Mouse (Mus musculus) forelimb bud, embryonic 11.5 days (tissue): ENCODE measurements at regions not wholly inside any gene's neighbourhood (a gene's known extent, or its start where the extent isn't known, plus 50 kb on each side); places are given as distances from the start of the nearest gene placed in this dataset.

Experiments
- DNase-seq: peaks from one replicate; pipeline ENCODE4 v3.0.0-alpha.2; 2012; ENCODE audit warnings: low read depth, low spot score

DNA sequence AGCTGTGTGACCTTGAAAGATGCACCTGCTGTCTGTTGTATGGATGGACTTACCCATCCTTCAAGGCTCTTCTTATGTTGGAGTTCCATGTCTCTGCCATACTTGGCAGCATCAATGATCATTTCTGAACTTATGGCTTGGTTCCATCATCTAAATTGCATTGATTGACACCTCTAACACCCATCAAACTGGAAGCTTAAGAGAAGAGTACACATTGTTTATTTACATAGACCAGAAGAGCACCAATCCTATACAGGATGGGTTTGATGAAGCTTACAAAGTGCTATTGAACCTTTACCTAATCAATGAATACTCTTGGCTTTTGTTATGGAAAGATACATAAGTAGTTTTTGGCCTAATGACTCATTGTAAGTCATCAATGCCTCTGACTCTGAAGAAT lies 248.8 kb downstream of the Fam49a start:
- DNase-seq, result no peak

GRCm38 (mm10) chr12:12509164-12509937 lies 247.4 kb downstream of the Fam49a start:
- DNase-seq, result peak; percentile 75

GRCm38 (mm10) chr12:12508487-12509125 lies 246.7 kb downstream of the Fam49a start:
- DNase-seq, result no peak

GRCm38 (mm10) chr12:12506671-12507070 lies 244.7 kb downstream of the Fam49a start:
- no peak for DNase-seq

- no peak for DNase-seq
Observed at GRCm38 (mm10) chr12:12505590-12505989, 243.7 kb downstream of the Fam49a start.

- no peak for DNase-seq
Observed at GRCm38 (mm10) chr12:12499903-12500302, 238.0 kb downstream of the Fam49a start.

DNA sequence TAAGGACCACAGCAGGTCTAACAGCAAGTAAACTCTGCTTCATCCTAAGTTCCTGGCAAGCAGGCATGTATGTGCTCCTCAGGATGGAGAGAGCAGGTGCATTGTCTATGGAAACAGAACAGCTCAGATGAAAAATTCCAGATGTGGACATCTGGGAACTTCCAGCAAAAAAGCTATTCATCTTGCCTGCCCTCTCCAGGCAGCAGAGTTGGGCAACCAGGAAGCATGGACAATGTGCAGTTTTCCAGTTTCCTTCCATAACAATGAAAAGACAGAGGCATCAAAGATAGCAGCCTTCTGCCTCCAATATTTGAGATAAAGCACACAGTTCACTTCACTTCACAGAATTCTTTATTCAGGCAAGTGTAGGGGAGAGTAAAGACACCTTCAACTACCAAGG lies 236.7 kb downstream of the Fam49a start:
- DNase-seq, result no peak

DNA sequence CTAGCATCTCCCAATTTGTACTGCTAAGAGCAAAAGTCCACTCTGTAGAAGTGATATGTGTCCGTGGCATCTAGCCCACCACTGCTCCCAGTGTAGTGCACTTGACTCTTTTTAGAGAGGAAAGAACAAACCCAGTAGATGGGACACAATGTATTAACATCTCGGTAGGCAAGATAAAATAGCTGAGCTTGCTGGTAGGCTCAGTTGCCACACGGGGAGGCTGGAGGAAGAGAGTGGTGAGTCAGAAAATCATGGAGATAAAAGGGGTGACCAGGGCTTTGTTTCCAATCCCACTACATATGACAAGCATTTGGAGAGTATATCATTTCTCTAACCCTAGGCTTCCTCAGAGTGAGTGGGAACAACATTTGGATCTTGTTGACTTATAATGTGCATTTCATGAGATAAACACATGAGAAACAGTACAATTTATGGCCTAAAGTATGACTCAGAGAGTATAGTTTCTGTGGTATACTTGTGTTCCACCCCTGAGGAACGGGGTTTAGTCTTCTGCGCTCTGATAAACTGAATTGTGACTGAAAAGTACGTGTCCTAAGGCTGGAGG lies 235.4 kb downstream of the Fam49a start:
- DNase-seq, result no peak

DNA sequence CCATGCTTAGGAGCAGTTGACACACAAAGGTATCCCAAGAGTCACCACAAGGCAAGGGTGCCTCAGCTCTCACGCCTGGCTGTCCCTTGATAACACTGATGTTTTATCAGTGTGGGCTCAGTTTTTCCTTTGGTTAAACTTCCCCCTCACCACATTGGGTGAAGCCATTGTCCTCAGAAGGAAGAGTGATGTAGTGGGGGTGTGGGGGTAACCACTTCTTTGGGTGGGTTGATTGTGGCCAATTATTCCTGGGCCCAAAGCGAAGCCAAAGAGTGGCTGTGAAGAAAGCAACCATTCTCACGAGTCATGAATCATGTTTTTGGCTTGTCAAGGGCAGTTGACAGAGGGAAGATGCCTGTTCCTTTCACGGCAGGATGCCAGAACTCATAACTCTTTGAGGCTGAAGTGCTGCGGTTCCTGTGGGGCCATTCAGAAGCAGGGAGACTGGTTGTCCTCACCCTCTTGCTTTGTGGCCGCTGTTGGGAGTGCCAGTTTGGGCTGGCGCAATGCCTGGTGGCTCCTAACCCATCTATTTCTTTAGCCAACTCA lies 234.7 kb downstream of the Fam49a start:
- DNase-seq, result no peak

GRCm38 (mm10) chr12:12490173-12490572 lies 228.2 kb downstream of the Fam49a start:
- DNase-seq, result no peak

DNA sequence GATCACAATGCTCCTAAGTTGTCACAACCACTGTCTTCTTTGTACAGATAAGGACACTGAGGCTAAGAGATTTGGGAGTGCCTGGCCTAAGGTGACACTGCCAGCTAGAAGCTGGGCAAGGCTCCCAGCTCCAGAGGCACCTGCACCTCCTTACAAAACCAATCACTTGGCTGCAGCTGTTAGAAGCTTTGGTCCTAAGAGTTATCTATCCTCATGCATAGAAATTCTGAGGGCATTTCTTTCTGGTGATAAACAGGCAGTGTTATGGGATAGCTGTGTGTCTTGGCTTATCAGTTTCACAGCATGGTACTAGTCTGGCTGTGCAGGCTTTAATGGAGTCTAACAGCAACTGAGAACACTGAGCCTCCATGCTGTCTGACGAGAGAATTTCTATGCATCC lies 226.2 kb downstream of the Fam49a start:
- no peak for DNase-seq

DNA sequence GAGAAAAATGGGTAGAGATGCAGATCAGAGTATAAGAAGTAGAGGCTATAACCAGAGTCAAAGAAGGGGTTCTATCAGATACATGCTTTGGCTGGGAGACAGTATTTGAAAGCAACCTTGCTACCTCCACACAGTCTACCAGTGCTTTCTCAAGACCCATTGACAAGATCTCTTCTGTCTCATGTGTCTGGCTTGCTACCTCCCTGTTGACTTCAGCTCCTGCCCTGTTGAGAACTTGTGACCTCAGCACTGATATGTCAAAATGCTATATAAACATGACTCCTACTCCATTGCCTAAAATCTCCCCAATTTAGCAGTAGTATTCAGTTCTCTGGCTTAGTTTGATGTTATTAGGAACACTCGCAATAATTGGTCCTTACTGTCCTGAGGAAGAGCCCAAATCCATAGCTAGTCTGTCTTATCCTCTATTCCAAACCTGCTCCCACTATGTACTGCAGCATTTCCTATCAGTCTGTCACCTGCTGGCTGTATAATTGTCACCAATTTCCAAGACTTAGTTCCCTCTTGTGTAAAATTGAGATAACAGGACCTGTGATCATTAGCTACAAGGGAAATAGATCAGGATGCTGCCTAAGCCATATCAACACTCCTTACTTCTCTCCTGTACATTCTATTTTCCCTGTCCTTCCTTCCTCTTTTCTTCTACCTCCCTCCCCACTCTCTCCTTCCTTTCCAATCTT lies 224.9 kb downstream of the Fam49a start:
- no peak for DNase-seq

GRCm38 (mm10) chr12:12484921-12485680 lies 223.2 kb downstream of the Fam49a start:
- DNase-seq, result peak; percentile 74

- no peak for DNase-seq
Observed at GRCm38 (mm10) chr12:12480451-12480850, 218.5 kb downstream of the Fam49a start.

GRCm38 (mm10) chr12:12452086-12452485 lies 190.1 kb downstream of the Fam49a start:
- DNase-seq, result no peak

GRCm38 (mm10) chr12:12446768-12447167 lies 184.8 kb downstream of the Fam49a start:
- no peak for DNase-seq

DNA sequence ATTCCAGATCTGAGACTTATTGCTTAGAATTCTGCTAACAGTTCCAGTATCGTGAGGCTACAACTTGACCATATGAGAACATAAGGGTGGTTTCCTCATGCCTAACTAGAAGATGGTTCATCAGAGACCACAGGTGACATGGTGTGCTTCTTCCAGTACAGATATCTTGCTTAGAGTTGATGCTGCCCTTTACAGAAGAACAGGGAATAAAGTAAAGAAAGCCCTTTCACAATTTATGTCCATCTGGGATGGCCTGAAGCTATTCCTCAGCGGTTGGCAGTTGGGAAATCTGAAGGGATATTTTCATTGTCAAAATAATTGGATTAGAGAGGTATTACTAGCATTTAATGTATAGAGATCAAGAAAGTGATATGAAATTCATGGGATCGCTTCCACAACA lies 184.3 kb downstream of the Fam49a start:
- no peak for DNase-seq

GRCm38 (mm10) chr12:12442872-12443271 lies 180.9 kb downstream of the Fam49a start:
- no peak for DNase-seq

DNA sequence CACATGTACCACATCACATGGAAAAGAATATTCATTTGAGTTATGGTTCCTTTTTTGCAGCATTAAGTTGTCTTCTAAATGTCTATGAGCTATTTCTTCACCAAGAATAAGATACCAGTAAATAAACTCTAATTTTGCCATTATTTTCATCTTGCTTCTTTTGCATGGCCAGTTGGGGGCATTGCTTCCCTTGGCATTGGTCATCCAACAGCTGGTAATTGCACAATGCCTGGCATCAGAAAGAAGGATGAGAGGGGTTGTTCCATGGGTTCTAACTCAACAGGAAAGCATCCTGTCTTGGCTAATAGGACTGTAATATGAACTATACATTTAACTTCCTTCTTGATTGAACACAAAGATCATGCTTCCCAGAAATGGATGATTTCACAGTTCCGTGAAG lies 174.4 kb downstream of the Fam49a start:
- no peak for DNase-seq

- DNase-seq, result no peak
Observed at GRCm38 (mm10) chr12:12432597-12432996, 170.7 kb downstream of the Fam49a start.
